Mouse (Mus musculus) ES-CJ7 (cell line): ENCODE measurements at regions not wholly inside any gene's neighbourhood (a gene's known extent, or its start where the extent isn't known, plus 50 kb on each side); places are given as distances from the start of the nearest gene placed in this dataset.
"Not testable (repeated sequence)": the region's sequence is repeated elsewhere in the genome, so short reads cannot be mapped to it uniquely, and the experiment has no call there.

Experiments
- DNase-seq: peaks from one replicate; pipeline ENCODE4 v3.0.0; 2011; ENCODE audit warnings: low read depth, low spot score

GRCm38 (mm10) chr10:86636953-86637376, 68.3 kb downstream of the Hsp90b1 start:
- DNase-seq = peak; percentile 89

- DNase-seq = not testable (repeated sequence)
Observed at GRCm38 (mm10) chr10:86636515-86636914, 68.8 kb downstream of the Hsp90b1 start.

- not testable (repeated sequence) for DNase-seq
Observed at GRCm38 (mm10) chr10:86626734-86627133, 78.6 kb downstream of the Hsp90b1 start.

DNA sequence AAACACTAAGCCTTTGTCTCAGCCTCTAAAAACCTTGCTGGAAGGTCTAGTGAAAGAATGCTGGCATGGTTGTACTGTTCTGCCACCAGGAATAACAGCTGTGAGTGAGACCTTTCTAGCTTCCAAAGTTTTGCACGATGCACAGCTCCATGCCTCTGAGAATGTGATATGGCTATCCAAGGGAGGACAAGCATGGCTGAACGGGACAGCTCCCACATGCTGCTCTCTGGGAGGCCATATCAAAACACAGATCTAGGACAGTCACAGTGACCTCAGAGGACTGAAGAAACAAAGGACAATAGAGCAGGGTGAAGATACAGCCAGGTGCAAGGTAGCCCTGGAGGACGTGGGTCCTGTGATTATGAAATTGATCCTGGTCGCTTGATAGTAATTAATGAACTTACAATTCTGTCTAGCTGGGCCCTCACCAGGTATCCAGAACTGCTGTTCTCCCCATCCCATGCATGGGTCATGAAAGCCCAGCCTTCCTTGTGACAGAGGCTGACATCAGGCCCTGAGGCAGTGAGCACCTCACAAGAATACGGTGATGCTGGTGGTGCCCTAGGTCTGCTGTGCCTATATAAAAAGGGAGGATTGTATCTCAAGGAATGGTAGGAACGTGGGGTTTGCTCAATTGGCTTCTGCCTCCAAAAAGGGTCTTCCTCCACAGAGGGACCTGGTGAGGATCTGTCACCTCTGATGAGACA, 87.2 kb downstream of the Hsp90b1 start:
- DNase-seq = not testable (repeated sequence)

DNA sequence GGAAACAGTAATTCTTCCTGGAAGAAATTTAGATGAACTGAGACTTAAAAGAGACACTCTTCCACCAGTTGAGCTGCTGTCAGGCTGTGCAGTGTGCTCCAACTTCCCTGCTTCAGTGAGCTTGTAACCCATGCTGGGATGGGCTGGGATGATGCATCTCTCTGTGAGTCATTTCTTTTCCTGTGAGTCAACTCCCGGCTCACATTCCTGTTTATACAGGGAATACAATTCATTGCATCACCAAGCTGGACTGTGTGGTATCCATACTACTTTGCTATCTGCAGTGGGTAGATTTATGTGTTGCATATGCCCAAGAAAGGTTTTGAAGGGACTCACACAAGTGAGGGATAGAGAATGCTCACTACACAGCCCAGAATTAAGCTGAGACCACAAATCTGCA, 93.0 kb downstream of the Hsp90b1 start:
- not testable (repeated sequence) for DNase-seq

DNA sequence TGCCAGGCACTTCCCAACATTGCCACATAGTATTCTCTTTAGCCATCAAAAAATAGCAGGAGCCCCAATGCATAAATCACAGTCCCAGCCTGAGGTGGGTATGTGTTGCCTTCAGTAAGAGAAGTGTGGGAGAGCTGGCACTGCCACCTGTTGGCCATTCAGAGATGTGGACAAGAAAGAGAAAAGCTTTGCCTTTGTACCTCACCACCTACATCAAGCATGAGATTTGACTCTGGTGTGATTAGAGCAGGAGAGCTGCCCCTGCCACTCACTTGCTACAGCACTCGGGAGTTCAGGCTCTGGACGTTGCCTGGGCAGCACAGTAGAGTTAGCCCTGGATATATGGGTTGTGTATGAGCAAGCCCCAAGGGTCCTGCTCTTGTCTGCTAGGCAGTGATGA, 95.3 kb downstream of the Hsp90b1 start:
- not testable (repeated sequence) for DNase-seq

DNA sequence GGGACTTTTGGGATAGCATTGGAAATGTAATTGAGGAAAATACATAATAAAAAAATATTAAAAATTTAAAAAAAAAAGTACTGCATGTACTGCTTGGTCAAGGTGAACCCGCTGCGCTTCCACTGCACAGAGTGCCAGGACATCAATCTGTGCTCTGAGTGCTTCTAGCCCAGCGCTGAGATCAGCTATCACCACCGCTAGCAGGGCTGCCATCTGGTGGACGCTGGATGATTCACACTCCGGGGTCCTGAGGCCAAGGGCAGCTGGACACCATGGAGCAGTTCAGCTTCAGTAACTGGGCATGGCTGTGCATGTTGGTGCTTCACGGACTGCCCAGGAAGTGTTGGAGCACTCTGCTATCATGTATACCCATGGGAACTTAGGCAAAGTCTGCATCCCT, 102.1 kb upstream of the Syn3 start:
- DNase-seq = peak; percentile 15

- DNase-seq = not testable (repeated sequence)
Observed at GRCm38 (mm10) chr10:86599991-86600390, 101.3 kb upstream of the Syn3 start.

- DNase-seq = not testable (repeated sequence)
Observed at GRCm38 (mm10) chr10:86590211-86590610, 91.5 kb upstream of the Syn3 start.

GRCm38 (mm10) chr10:86566875-86567274, 68.2 kb upstream of the Syn3 start:
- not testable (repeated sequence) for DNase-seq

DNA sequence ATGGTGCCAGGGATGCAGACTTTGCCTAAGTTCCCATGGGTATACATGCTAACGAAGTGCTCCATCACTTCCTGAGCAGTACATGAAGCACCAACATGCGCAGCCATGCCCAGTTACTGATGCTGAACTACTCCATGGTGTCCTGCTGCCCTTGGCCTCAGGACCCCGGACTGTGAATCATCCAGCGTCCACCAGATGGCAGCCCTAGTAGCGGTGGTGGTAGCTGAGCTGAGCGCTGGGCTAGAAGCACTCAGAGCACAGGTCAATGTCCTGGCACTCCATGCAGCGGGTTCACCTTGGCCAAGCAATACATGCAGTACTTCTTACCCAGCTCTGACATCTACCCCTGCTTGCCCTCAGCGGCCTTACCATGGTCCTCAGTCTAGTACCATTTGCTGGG, 57.1 kb upstream of the Syn3 start:
- peak; percentile 23 for DNase-seq
